Mouse (Mus musculus): ENCODE measurements around the gene Fndc3b.

DNA sequence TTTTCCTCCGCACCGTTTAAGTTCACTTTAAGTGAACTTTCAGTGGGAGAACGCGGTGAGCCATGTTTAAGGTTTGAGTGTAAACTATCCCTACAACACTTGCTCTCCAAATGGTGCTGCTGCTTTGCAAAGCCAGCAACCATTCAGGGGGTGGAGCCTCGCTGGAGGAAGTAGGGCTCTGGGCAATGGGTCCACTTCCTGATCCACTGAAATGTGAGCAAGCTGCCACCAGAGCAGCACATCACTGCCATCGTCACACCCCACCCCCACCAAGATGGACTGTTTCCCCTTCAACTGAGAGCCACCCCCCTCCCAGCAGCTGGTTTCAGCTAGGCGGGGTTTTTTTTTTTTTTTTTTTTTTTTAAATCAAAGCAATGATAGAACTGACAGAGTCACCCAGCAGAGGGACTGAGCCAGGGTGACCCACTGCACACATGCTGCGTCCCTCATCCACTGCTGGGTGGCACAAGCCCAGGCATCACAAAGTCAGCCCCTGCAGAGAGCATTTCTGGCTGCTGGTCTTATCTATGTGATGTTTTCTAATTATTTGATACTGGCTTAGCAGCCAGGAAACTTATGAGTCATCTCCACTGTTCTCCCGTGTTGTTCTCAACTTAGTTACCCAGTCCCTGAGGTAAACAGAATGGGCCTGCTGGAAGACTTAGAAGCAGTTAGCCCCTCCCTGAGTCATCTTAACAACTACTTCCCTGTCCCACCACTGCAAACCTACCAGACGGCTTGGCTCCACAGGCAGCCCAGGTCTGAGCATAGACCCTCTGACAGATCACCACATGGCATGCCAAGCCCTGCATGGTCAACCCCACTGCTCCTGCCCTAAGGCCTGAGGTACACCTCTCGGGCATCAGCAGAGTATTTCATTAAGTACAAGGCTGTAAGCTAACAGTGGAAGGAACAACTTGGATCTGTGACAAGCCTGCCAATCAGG, 112.4 kb downstream of the Fndc3b start:
- TF ChIP-seq GATA1 (IDR thresholded peaks at IDR 0.05; ENCODE audit: low read length) (no peak), TAL1 (IDR thresholded peaks at IDR 0.05; ENCODE audit: low read length) (no peak)
